Mouse (Mus musculus): ENCODE results near the gene Yju2.
A peak's percentile ranks its signal among the peaks of the same experiment; 100 is the strongest.

The Yju2 gene

GRCm38 (mm10) chr17:56008356-56009087 lies 49.6 kb downstream of the Yju2 start:
- peak; percentile 95 for DNase-seq

- peak; percentile 95 for DNase-seq
These were observed 50.4 kb downstream of the Yju2 start for GRCm38 (mm10) chr17:56009088-56009961.

GRCm38 (mm10) chr17:56009962-56010240 lies 51.0 kb downstream of the Yju2 start:
- peak; percentile 68 for DNase-seq

- peak; percentile 63 for DNase-seq
These were observed 51.4 kb downstream of the Yju2 start for GRCm38 (mm10) chr17:56010255-56010654.

- peak; percentile 83 for DNase-seq
These were observed 51.8 kb downstream of the Yju2 start for GRCm38 (mm10) chr17:56010681-56011080.

GRCm38 (mm10) chr17:56011441-56011840 lies 52.5 kb downstream of the Yju2 start:
- peak; percentile 62 for DNase-seq

- peak; percentile 49 for DNase-seq
These were observed 56.4 kb downstream of the Yju2 start for GRCm38 (mm10) chr17:56015293-56015692.

- peak; percentile 34 for DNase-seq
These were observed 57.5 kb downstream of the Yju2 start for GRCm38 (mm10) chr17:56016382-56016781.

- peak; percentile 71 for DNase-seq
These were observed 58.2 kb downstream of the Yju2 start for GRCm38 (mm10) chr17:56016793-56017785.

- DNase-seq: peak; percentile 59
These were observed 58.9 kb downstream of the Yju2 start for GRCm38 (mm10) chr17:56017848-56018247.
